Mouse (Mus musculus) adrenal gland, postnatal 25 days (tissue): ENCODE data around the gene Utp14a. TPM values are rescaled to one million over a fixed set of nuclear protein-coding genes. Genes with fewer than 3 reads are reported as not detected.
A peak's percentile ranks its signal among the peaks of the same experiment; 100 is the strongest.
"Not testable (repeated sequence)": the region's sequence is repeated elsewhere in the genome, so short reads cannot be mapped to it uniquely, and the experiment has no call there.

Experiments
- DNase-seq: peaks from one replicate; pipeline ENCODE4 v3.0.0; 2021; ENCODE audit warnings: mixed read lengths
- long read RNA-seq: library from polyadenylated mRNA; stranded (forward); transcript quantifications from one replicate; pipeline ENCODE4 v2.0.0, GENCODE M21; 2021
- total RNA-seq: library from RNA; stranded (reverse); gene quantifications from 2 replicates; pipeline ENCODE4 v1.2.3, GENCODE M21; 2021

Gene Utp14a
- total RNA-seq: 15.8 and 18.5 TPM in 2 replicates
- long read RNA-seq, transcript Utp14a-201 (15 exons, 2,507 nt): major isoform, 13 of 17 reads
- long read RNA-seq, partial matches to known transcripts: 3 of 17 reads
- long read RNA-seq, other reads (novel, unspliced or antisense): 1 of 17 reads

- DNase-seq: peak; percentile 92
Measured at GRCm38 (mm10) chrX:48256468-48257007, at the start of gene Utp14a. Gene Utp14a, plus strand, starts transcription at chrX:48256862.

- DNase-seq: peak; percentile 5
Measured at GRCm38 (mm10) chrX:48207761-48208487, 48.7 kb upstream of the Utp14a start.

- peak; percentile 83 for DNase-seq
Measured at GRCm38 (mm10) chrX:48208519-48209185, 48.0 kb upstream of the Utp14a start, which contains the start of gene Zdhhc9. Gene Zdhhc9, minus strand, starts transcription at chrX:48208878.

GRCm38 (mm10) chrX:48209746-48210145 is 46.9 kb upstream of the Utp14a start:
- not testable (repeated sequence) for DNase-seq

GRCm38 (mm10) chrX:48219468-48219867 is 37.2 kb upstream of the Utp14a start:
- DNase-seq: no peak

- no peak for DNase-seq
Measured at GRCm38 (mm10) chrX:48222706-48223105, 34.0 kb upstream of the Utp14a start.

- no peak for DNase-seq
Measured at GRCm38 (mm10) chrX:48226225-48226624, 30.4 kb upstream of the Utp14a start.

- DNase-seq: no peak
Measured at GRCm38 (mm10) chrX:48234417-48234816, 22.2 kb upstream of the Utp14a start.

- no peak for DNase-seq
Measured at GRCm38 (mm10) chrX:48255830-48256428, 733 bp upstream of the Utp14a start.

GRCm38 (mm10) chrX:48257011-48257410 is 349 bp downstream of the Utp14a start:
- DNase-seq: no peak

GRCm38 (mm10) chrX:48271671-48272070 is 15.0 kb downstream of the Utp14a start:
- no peak for DNase-seq

GRCm38 (mm10) chrX:48274634-48275033 is 18.0 kb downstream of the Utp14a start:
- no peak for DNase-seq

- DNase-seq: peak; percentile 12
Measured at GRCm38 (mm10) chrX:48278103-48278502, 21.4 kb downstream of the Utp14a start.

GRCm38 (mm10) chrX:48284386-48285005 is 27.8 kb downstream of the Utp14a start:
- DNase-seq: peak; percentile 82

- peak; percentile 74 for DNase-seq
Measured at GRCm38 (mm10) chrX:48285006-48285650, 28.5 kb downstream of the Utp14a start.

GRCm38 (mm10) chrX:48285651-48286021 is 29.0 kb downstream of the Utp14a start:
- DNase-seq: no peak

GRCm38 (mm10) chrX:48286488-48286887 is 29.8 kb downstream of the Utp14a start:
- no peak for DNase-seq

- DNase-seq: no peak
Measured at GRCm38 (mm10) chrX:48288008-48288407, 31.3 kb downstream of the Utp14a start.

- DNase-seq: no peak
Measured at GRCm38 (mm10) chrX:48291413-48291812, 34.8 kb downstream of the Utp14a start.

- no peak for DNase-seq
Measured at GRCm38 (mm10) chrX:48305356-48305755, 48.7 kb downstream of the Utp14a start.

- DNase-seq: no peak
Measured at GRCm38 (mm10) chrX:48310706-48311517, 54.2 kb downstream of the Utp14a start.
